Mouse (Mus musculus): ENCODE measurements at regions not wholly inside any gene's neighbourhood (a gene's known extent, or its start where the extent isn't known, plus 50 kb on each side); places are given as distances from the start of the nearest gene placed in this dataset.
"Not testable (repeated sequence)": the region's sequence is repeated elsewhere in the genome, so short reads cannot be mapped to it uniquely, and the experiment has no call there.

- 58% methylated on average over 2 of the region's 2 CpGs for WGBS
- no peaks in the 10 kb centered on the region for H3K4me1 ChIP-seq (ENCODE audit: insufficient read depth)
- DNase-seq (no peak), ATAC-seq (no peak)
- no peaks in the 10 kb centered on the region for H3K27me3 ChIP-seq (ENCODE audit: insufficient read depth, low read length)
- no peak overlapping the region for H3K4me3 ChIP-seq (ENCODE audit: low read depth, low read length)
- H3K4me2 ChIP-seq (ENCODE audit: low read depth) = no peak overlapping the region
- no peaks in the 10 kb centered on the region for H3K36me3 ChIP-seq (ENCODE audit: insufficient read depth)
- no peak overlapping the region for H3K27ac ChIP-seq (ENCODE audit: low read depth, low read length)
- no peak for TF ChIP-seq CTCF (IDR thresholded peaks at IDR 0.05; ENCODE audit: low read depth)
- no peak overlapping the region for H3K9ac ChIP-seq
- H3K9me3 ChIP-seq (ENCODE audit: low read length) = no peaks in the 10 kb centered on the region
These were observed 507.2 kb upstream of the Chrm3 start for GRCm38 (mm10) chr13:10867864-10868263.

GRCm38 (mm10) chr13:10855947-10856561, 495.4 kb upstream of the Chrm3 start:
- H3K4me2 ChIP-seq (ENCODE audit: low read depth); H3K4me1 ChIP-seq (ENCODE audit: insufficient read depth); DNase-seq; H3K4me3 ChIP-seq (ENCODE audit: low read depth, low read length); H3K27ac ChIP-seq (ENCODE audit: low read depth, low read length); H3K9ac ChIP-seq; H3K27me3 ChIP-seq (ENCODE audit: insufficient read depth, low read length); H3K36me3 ChIP-seq (ENCODE audit: insufficient read depth); H3K9me3 ChIP-seq (ENCODE audit: low read length); ATAC-seq: not testable (repeated sequence)
- 93% methylated on average over 9 of the region's 9 CpGs for WGBS

- no peak overlapping the region for H3K9ac ChIP-seq
- H3K4me1 ChIP-seq (ENCODE audit: insufficient read depth) = no peaks in the 10 kb centered on the region
- TF ChIP-seq CTCF (IDR thresholded peaks at IDR 0.05; ENCODE audit: low read depth) = no peak
- ATAC-seq = no peak
- WGBS = 45% methylated on average over 5 of the region's 5 CpGs
- H3K4me2 ChIP-seq (ENCODE audit: low read depth) = no peak overlapping the region
- DNase-seq = peak; percentile 7
- H3K27ac ChIP-seq (ENCODE audit: low read depth, low read length) = no peak overlapping the region
- H3K9me3 ChIP-seq (ENCODE audit: low read length) = no peaks in the 10 kb centered on the region
- H3K4me3 ChIP-seq (ENCODE audit: low read depth, low read length) = no peak overlapping the region
- no peaks in the 10 kb centered on the region for H3K36me3 ChIP-seq (ENCODE audit: insufficient read depth)
- no peaks in the 10 kb centered on the region for H3K27me3 ChIP-seq (ENCODE audit: insufficient read depth, low read length)
These were observed 484.6 kb upstream of the Chrm3 start for GRCm38 (mm10) chr13:10845212-10845611.

- DNase-seq = no peak
- TF ChIP-seq CTCF (IDR thresholded peaks at IDR 0.05; ENCODE audit: low read depth) = no peak
- H3K36me3 ChIP-seq (ENCODE audit: insufficient read depth) = no peaks in the 10 kb centered on the region
- 67% methylated on average over 3 of the region's 3 CpGs for WGBS
- no peaks in the 10 kb centered on the region for H3K4me1 ChIP-seq (ENCODE audit: insufficient read depth)
- no peaks in the 10 kb centered on the region for H3K27me3 ChIP-seq (ENCODE audit: insufficient read depth, low read length)
- no peak for ATAC-seq
- no peak overlapping the region for H3K27ac ChIP-seq (ENCODE audit: low read depth, low read length)
- H3K4me2 ChIP-seq (ENCODE audit: low read depth) = no peak overlapping the region
- no peak overlapping the region for H3K9ac ChIP-seq
- no peak overlapping the region for H3K4me3 ChIP-seq (ENCODE audit: low read depth, low read length)
- no peaks in the 10 kb centered on the region for H3K9me3 ChIP-seq (ENCODE audit: low read length)
These were observed 438.8 kb upstream of the Chrm3 start for GRCm38 (mm10) chr13:10799351-10799913.
